Mouse (Mus musculus) midbrain, embryonic 15.5 days (tissue): ENCODE data around the gene Hist1h4m. TPM values are rescaled to one million over a fixed set of nuclear protein-coding genes. Genes with fewer than 3 reads are reported as not detected.
"Not testable (repeated sequence)": the region's sequence is repeated elsewhere in the genome, so short reads cannot be mapped to it uniquely, and the experiment has no call there.

ENCODE experiments used
- ATAC-seq: fragments of 200-750 bp; cut with Nextera tagmentation; replicated peaks from 2 replicates; pipeline ENCODE4 v1.8.0; 2017; ENCODE audit warnings: moderate TSS enrichment
- H3K27ac ChIP-seq: fragments of 300-500 bp; sonication (generic); 2 replicates; pipeline ENCODE4 v1.5.1; 2015; ENCODE audit warnings: mild to moderate bottlenecking, inconsistent platforms
- H3K27me3 ChIP-seq: fragments of 300-500 bp; sonication (generic); replicated peaks from 2 replicates; pipeline ENCODE4 v1.6.1; 2015; ENCODE audit warnings: inconsistent platforms
- H3K36me3 ChIP-seq: fragments of 300-500 bp; sonication (generic); replicated peaks from 2 replicates; pipeline ENCODE4 v1.6.1; 2015; ENCODE audit warnings: inconsistent platforms
- H3K4me1 ChIP-seq: fragments of 300-500 bp; sonication (generic); 2 replicates; pipeline ENCODE4 v1.6.1; 2015; ENCODE audit warnings: inconsistent platforms
- H3K4me2 ChIP-seq: fragments of 300-500 bp; sonication (generic); 2 replicates; pipeline ENCODE4 v1.6.1; 2015; ENCODE audit warnings: inconsistent platforms, mild to moderate bottlenecking, moderate library complexity
- H3K4me3 ChIP-seq: fragments of 300-500 bp; sonication (generic); 2 replicates; pipeline ENCODE4 v1.5.1; 2015; ENCODE audit warnings: mild to moderate bottlenecking, inconsistent platforms
- H3K9ac ChIP-seq: fragments of 300-500 bp; sonication (generic); 2 replicates; pipeline ENCODE4 v1.6.1; 2015; ENCODE audit warnings: mild to moderate bottlenecking, inconsistent platforms
- H3K9me3 ChIP-seq: fragments of 300-500 bp; sonication (generic); 2 replicates; pipeline ENCODE4 v1.6.1; 2016; ENCODE audit warnings: inconsistent platforms
- WGBS: fragments of 180-500 bp; shearing (Covaris S2); methylation state at CpG from one replicate; pipeline ENCODE4 v1.1.7; 2015; ENCODE audit warnings: mixed read lengths; 5-methylcytosine and 5-hydroxymethylcytosine counted together
- polyA plus RNA-seq: library from polyadenylated mRNA; unstranded; fragments of >200 nt; fragmentation: Nextera tagmentation; extraction: Ambion mirVana; gene quantifications from 2 replicates; pipeline ENCODE4 v1.2.1, GENCODE M21; 2015

Gene Hist1h4m
- 1.4 TPM in 1 of 2 replicates, not detected in the other for polyA plus RNA-seq

DNA sequence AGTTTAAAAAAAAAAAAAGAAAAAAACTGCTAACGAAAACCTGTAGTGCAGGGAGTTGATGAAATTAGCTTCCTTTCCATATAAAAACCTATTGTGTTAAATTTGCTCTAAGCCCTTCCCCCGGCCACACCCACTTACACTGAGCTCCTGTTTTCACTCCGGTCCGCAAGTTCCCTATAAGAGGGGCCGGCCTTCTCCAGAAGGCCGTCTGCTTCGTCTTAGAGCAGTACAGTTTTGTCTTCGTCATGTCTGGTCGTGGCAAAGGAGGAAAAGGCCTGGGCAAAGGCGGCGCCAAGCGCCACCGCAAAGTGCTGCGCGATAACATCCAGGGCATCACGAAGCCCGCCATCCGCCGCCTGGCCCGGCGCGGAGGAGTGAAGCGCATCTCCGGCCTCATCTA, at the start of gene Hist1h4m:
TSS of gene Hist1h4m (plus strand) at position 208 of the 400 bp plus-strand sequence.
- not testable (repeated sequence) for H3K9ac ChIP-seq, H3K4me1 ChIP-seq, H3K27ac ChIP-seq, H3K27me3 ChIP-seq, H3K9me3 ChIP-seq, H3K36me3 ChIP-seq
- H3K4me3 ChIP-seq: peak within 1 kb of the TSS; percentile 15; the same call in 1 of the 2 replicates
- WGBS: no CpG with 5 or more reads among the region's 24 CpGs
- peak within 1 kb of the TSS; percentile 44 for H3K4me2 ChIP-seq
- peak; percentile 65 for ATAC-seq

DNA sequence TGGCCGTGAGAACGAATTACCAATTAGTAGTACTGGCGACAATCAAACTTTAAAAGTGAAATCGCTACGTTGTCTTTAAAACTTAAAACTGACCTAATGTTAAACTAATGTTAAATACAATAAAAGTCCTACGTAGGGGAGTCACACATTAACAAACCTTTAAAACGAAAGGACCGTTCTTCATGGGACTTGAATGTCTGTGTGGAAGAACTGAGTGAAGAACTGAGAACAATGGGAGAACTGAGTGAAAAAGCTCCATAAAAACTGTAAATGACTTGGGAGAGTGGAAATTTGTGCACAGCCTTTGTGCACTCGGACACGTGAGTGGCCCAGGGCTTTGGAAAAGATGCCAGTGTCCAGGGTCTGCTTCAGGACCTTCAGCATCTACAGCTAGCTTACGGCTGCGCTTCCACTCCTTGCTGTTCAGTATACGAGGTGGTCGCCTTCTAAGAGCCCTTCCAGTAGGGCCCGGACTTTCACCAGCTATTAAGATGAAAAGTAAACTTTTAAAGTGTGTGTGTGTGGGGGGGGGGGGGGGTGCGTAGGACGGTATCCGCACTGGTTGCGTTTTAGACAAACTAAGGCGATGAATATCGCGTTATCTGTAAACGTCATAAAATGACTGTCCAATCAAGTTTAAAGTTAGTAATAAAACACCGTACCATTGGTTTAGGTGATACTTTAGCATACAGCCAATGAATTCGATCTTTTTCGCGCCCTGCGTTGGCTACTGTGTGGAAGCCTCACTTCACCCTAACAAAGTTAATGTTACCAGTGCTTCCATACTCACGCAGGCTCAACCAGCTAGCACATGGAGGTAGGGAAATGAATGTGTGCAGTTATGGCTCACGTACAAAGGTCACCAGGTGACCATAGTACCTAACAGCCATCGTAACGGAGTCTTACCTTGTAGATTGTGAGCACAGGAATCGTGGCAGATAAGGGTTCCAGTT, 32.5 kb upstream of the Hist1h4m start:
- Histone ChIP-seq H3K27me3 (no peaks in the 10 kb centered on the region), H3K27ac (peak overlapping the region; percentile 68), H3K4me1 (peaks cover 36% of the 10 kb centered on the region), H3K36me3 (no peaks in the 10 kb centered on the region), H3K4me3 (peak overlapping the region; percentile 54), H3K9me3 (no peaks in the 10 kb centered on the region), H3K9ac (peak overlapping the region; percentile 51), H3K4me2 (peak overlapping the region; percentile 94)
- ATAC-seq: peak; percentile 96
- WGBS: 5% methylated on average over 33 of the region's 33 CpGs

DNA sequence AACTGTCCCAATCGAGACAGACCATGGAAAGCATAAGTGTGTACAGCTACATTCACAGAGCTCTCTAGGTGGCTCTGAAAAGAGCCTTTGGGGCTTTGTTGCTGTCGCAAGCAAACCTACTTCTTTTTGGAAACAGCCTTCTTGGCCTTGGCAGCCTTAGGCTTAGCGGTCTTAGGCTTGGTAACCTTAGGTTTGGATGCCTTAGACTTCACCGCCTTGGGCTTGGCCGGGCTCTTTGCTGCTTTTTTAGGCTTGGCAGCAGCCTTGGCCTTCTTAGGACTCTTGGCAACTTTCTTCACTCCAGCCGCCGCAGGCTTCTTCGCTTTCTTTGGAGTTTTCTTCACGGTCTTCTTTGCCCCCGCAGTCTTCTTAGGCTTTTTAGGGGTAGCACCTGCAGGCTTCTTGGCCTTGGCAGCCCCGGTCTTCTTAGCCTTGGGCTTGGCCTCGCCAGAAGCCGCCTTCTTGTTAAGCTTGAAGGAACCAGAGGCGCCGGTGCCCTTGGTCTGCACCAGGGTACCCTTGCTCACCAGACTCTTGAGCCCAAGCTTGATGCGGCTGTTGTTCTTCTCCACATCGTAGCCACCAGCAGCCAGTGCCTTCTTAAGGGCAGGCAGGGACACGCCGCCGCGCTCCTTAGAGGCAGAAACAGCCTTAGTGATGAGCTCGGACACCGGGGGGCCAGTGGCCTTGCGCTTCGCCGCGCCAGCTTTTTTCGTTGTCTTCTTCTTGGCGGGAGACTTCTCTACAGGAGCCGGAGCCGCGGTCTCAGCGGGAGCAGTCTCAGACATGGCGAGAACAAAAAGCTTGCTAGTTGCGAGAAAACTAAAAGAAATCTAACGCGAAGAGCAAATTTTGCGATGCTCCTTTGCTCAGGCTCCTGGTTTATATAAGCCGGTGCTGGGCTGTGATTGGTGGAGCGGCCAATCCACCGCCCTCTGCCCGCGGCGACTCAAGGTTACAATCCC, 31.5 kb upstream of the Hist1h4m start, which contains the start of gene Hist1h1b:
TSS of gene Hist1h1b (minus strand) at position 859 of the 965 bp plus-strand sequence.
- H3K9ac ChIP-seq: peak within 1 kb of the TSS; percentile 49
- peak within 1 kb of the TSS; percentile 94 for H3K4me2 ChIP-seq
- H3K4me3 ChIP-seq: peak within 1 kb of the TSS; percentile 54
- WGBS: under 1% methylated on average over 44 of the region's 44 CpGs
- peaks cover 37% of the 10 kb centered on the region for H3K4me1 ChIP-seq
- peak within 1 kb of the TSS; percentile 68 for H3K27ac ChIP-seq
- H3K27me3 ChIP-seq: no peaks in the 10 kb centered on the region
- H3K36me3 ChIP-seq: no peaks in the 10 kb centered on the region
- ATAC-seq: peak; percentile 12; the same call in 1 of the 2 replicates
- H3K9me3 ChIP-seq: no peaks in the 10 kb centered on the region

DNA sequence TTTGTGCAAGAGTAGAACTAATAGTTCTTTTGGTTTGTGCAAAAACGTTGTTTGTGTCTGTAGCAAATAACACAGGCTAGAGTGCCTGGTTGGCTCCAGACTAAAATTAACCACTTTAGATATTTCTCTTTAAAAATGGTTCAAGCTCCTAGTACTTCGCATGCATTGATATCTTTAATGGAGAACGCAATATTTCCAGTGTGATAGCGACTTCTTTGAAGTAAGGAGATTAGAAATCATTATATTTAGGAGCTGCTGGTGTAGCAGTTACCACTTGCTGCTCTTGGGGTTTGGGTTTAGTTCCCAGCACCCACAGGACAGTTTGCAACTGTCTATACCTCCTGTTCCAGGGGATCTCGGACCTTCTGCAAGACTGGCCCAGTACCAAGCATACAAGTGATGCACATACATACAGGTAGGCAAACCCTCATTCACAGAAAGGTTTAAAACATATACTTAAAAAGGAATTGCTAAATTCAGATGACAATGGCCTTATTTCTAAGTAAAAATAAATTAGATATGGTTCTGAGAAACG, 30.5 kb upstream of the Hist1h4m start:
- H3K27me3 ChIP-seq: no peaks in the 10 kb centered on the region
- H3K4me1 ChIP-seq: peaks cover 41% of the 10 kb centered on the region
- no peak overlapping the region for H3K27ac ChIP-seq
- no peaks in the 10 kb centered on the region for H3K36me3 ChIP-seq
- 50% methylated on average over 6 of the region's 6 CpGs for WGBS
- H3K4me2 ChIP-seq: peak overlapping the region; percentile 94; the same call in 1 of the 2 replicates
- no peaks in the 10 kb centered on the region for H3K9me3 ChIP-seq
- H3K4me3 ChIP-seq: no peak overlapping the region; the same call in 1 of the 2 replicates
- no peak for ATAC-seq
- no peak overlapping the region for H3K9ac ChIP-seq

DNA sequence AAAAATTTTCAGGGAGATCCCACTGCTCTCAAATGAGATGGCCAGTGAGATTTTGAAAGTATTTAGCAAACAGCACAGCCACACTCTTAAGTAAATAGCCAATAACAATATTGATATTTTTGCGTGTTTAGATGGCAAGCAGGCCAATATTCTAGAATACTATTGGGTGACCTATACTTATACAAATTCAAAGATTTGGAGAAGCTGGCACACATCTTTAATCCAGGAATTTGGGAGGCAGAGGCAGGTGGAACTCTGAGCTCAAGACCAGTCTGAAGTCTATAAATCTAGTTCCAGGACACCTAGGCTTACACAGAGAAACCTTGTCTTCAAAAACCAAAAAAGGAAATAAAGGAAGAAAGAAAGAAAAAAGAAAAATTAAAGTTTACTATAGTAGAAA, 29.9 kb upstream of the Hist1h4m start:
- Histone ChIP-seq H3K36me3 (no peaks in the 10 kb centered on the region), H3K4me2 (no peak overlapping the region), H3K27me3 (no peaks in the 10 kb centered on the region), H3K9ac (no peak overlapping the region), H3K4me1 (peaks cover 45% of the 10 kb centered on the region), H3K9me3 (no peaks in the 10 kb centered on the region), H3K27ac (no peak overlapping the region), H3K4me3 (no peak overlapping the region)
- WGBS: 86% methylated on average over 1 of the region's 1 CpGs
- ATAC-seq: no peak

DNA sequence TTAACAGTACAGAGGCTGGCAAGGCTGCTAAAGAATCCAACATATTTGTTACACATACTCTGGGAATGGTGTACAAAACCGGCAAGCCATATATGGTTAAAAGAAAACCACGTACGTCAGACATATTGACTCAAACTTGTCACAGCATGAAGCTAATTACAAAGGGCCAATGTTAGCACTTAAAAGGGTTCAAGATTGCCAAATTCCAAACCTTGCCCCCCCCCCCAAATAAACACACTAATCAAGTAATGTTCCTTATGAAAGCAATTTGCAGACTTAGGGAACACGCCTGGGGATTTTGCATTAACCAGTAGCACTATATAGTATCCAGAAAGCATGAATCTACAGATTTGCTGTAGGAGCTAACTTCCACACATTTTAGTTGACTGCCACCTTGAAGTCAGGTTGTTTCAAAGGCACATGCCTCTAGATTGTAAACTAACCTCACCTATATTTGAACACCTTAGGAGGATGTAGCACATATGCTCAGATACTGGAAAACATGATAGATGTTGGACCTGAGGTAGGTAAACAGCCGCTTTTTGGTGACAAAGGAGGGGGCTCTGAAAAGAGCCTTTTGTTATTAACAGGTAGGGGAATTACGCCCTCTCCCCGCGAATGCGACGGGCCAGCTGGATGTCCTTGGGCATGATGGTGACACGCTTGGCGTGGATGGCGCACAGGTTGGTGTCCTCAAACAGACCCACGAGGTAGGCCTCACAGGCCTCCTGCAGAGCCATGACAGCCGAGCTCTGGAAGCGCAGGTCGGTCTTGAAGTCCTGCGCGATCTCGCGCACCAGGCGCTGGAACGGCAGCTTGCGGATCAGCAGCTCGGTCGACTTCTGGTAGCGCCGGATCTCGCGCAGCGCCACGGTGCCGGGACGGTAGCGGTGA, 28.9 kb upstream of the Hist1h4m start:
- Histone ChIP-seq H3K27ac (peak overlapping the region; percentile 78), H3K4me3 (peak overlapping the region; percentile 41), H3K4me2 (peak overlapping the region; percentile 81), H3K4me1 (peaks cover 45% of the 10 kb centered on the region), H3K9ac (peak overlapping the region; percentile 38; the same call in 1 of the 2 replicates)
- H3K36me3 ChIP-seq, ATAC-seq, H3K9me3 ChIP-seq, H3K27me3 ChIP-seq: not testable (repeated sequence)
- whole genome bisulfite sequencing: 1% methylated on average over 21 of the region's 35 CpGs

DNA sequence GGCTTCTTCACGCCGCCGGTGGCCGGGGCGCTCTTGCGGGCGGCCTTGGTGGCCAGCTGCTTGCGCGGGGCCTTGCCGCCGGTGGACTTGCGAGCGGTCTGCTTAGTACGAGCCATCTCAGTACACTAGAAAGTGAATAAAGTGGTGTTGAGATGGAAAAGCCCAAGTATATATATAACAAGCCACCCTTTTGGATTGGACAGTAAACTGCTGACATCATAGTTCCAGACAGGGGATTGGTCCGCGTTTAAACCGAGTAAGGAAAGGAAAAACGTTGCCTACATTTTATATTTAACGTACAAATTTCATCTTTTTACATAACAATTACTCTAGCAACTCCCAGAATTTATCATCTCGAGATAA, 28.3 kb upstream of the Hist1h4m start, which contains the start of gene Hist1h3i:
TSS of gene Hist1h3i (minus strand) at position 116 of the 363 bp plus-strand sequence.
- ATAC-seq: peak; percentile 80
- Histone ChIP-seq H3K4me3 (peak within 1 kb of the TSS; percentile 41), H3K27me3 (no peaks in the 10 kb centered on the region), H3K9ac (peak within 1 kb of the TSS; percentile 38; the same call in 1 of the 2 replicates), H3K4me1 (peaks cover 49% of the 10 kb centered on the region), H3K27ac (peak within 1 kb of the TSS; percentile 78), H3K36me3 (no peaks in the 10 kb centered on the region), H3K9me3 (no peaks in the 10 kb centered on the region), H3K4me2 (peak within 1 kb of the TSS; percentile 81)
- under 1% methylated on average over 19 of the region's 20 CpGs for WGBS

DNA sequence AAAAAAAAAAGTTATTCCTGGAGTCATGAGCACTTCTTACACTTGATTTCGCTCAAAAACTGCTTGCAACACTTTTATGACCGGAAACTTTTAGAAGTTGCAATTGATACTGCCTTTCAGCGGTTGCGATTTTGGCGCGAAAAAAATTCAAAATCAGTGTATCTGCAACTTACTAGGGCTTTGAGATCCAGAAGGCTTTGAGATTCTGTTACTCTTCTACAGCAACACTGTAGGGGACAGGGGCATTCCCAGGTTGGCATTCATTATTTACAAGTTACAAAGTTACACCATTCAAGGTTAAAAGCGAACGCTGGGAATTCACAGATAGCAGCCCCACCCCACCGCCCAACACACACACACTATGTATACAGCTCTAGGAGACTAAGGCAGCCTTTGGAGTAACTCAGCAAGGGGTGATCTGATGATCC, 27.8 kb upstream of the Hist1h4m start:
- 0 out of 2 replicates have a peak overlapping the region, but pooled peaks have one; percentile 67 for H3K27ac ChIP-seq
- H3K36me3 ChIP-seq: no peaks in the 10 kb centered on the region
- ATAC-seq: no peak
- H3K4me1 ChIP-seq: peaks cover 46% of the 10 kb centered on the region
- WGBS: 2% methylated on average over 9 of the region's 9 CpGs
- H3K4me2 ChIP-seq: peak overlapping the region; percentile 81
- peak overlapping the region; percentile 41 for H3K4me3 ChIP-seq
- no peaks in the 10 kb centered on the region for H3K9me3 ChIP-seq
- no peak overlapping the region for H3K9ac ChIP-seq
- no peaks in the 10 kb centered on the region for H3K27me3 ChIP-seq

DNA sequence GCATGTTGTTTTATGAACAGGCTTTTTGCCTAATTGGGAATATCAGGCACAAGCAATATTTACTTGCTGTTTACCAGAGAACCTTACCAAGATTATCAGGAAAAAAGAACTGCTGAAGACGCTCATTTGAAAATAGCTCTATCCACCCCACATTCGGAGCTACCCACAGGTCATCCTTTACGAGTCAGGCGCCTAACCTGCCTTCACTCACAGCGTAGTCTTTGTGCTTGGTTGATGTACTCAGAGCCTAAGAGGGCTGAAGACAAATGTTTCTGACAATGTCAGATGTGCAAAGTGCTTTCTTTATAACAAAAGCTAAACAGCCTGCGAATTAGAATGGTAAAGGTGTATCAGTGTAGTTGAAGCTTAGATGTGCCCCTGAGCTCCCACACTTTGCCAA, 27.2 kb upstream of the Hist1h4m start:
- no peak overlapping the region for H3K9ac ChIP-seq
- 22% methylated on average over 6 of the region's 6 CpGs for WGBS
- H3K4me3 ChIP-seq: no peak overlapping the region
- no peaks in the 10 kb centered on the region for H3K9me3 ChIP-seq
- H3K4me2 ChIP-seq: 0 out of 2 replicates have a peak overlapping the region, but pooled peaks have one; percentile 81
- H3K27ac ChIP-seq: no peak overlapping the region
- no peak for ATAC-seq
- H3K4me1 ChIP-seq: peaks cover 44% of the 10 kb centered on the region
- H3K27me3 ChIP-seq: no peaks in the 10 kb centered on the region
- no peaks in the 10 kb centered on the region for H3K36me3 ChIP-seq

DNA sequence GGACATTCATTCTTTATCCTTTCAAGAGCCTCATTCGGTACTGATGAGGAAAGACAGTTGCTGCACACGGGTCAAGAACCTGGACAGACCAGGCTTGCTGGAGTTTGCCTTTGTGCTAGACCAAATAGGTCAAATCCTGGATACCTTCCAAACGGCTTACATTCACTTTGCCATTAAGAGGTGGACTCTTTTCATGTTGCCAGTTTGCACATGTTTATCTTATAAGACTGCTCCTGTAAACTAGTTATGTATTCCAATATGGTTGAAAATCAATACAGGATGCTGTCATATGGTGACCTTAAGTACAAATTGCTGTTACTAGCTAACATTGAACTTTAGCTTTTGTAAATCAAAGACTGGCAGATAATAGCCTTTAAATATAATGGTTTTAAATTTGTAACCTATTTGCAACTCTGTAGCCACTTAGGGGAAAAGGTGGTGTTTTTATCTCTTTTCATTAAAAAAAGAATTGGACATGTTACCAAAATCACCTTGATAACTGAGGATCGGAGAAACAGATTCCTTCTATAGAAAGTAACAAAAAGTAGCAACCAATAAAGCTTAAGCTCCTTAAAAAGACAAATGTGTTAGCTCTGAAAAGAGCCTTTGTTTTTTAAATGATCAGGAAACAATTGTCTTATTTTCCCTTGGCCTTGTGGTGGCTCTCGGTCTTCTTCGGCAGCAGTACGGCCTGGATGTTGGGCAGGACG, 25.2 kb upstream of the Hist1h4m start:
- Histone ChIP-seq H3K9ac (peak overlapping the region; percentile 22; the same call in 1 of the 2 replicates), H3K4me2 (peak overlapping the region; percentile 69), H3K4me1 (peaks cover 29% of the 10 kb centered on the region), H3K9me3 (no peaks in the 10 kb centered on the region), H3K27me3 (no peaks in the 10 kb centered on the region), H3K27ac (peak overlapping the region; percentile 75), H3K36me3 (no peaks in the 10 kb centered on the region), H3K4me3 (peak overlapping the region; percentile 41)
- ATAC-seq: no peak
- 2% methylated on average over 8 of the region's 8 CpGs for WGBS
